Mouse (Mus musculus): ENCODE data around the gene Ern2. TPM values are rescaled to one million over a fixed set of nuclear protein-coding genes. Genes with fewer than 3 reads are reported as not detected.

The Ern2 gene
- polyA plus RNA-seq, 1 experiment from 2014 or later = 0.21 TPM

GRCm38 (mm10) chr7:122196771-122197170, 10.8 kb upstream of the Ern2 start:
- WGBS = 68% methylated on average over 9 of the region's 9 CpGs
- no peak overlapping the region for H3K9ac ChIP-seq (replicated peaks; ENCODE audit: low read depth)
- DNase-seq (ENCODE audit: low spot score) (no peak), ATAC-seq (no peak)
- no peaks in the 10 kb centered on the region for H3K27me3 ChIP-seq (replicated peaks; ENCODE audit: insufficient read depth, low read length)
- no peak overlapping the region for H3K4me3 ChIP-seq (ENCODE audit: low read depth, low read length)
- H3K4me2 ChIP-seq (replicated peaks; ENCODE audit: low read depth, low read length) = no peak overlapping the region
- H3K36me3 ChIP-seq (ENCODE audit: insufficient read depth, low read length) = no peaks in the 10 kb centered on the region
- H3K27ac ChIP-seq (ENCODE audit: low read length) = no peak overlapping the region
- H3K9me3 ChIP-seq (ENCODE audit: low read length) = no peaks in the 10 kb centered on the region
- no peaks in the 10 kb centered on the region for H3K4me1 ChIP-seq (ENCODE audit: insufficient read depth, low read depth, low read length)
- TF ChIP-seq CTCF (IDR thresholded peaks at IDR 0.05) = no peak
- TF ChIP-seq EP300 (IDR thresholded peaks at IDR 0.05) = no peak

GRCm38 (mm10) chr7:122193919-122194318, 7.9 kb upstream of the Ern2 start:
- TF ChIP-seq CTCF (IDR thresholded peaks at IDR 0.05) (peak; percentile 26; the same call in 1 of the 2 replicates), EP300 (IDR thresholded peaks at IDR 0.05) (no peak)
- no peaks in the 10 kb centered on the region for H3K36me3 ChIP-seq (ENCODE audit: insufficient read depth, low read length)

GRCm38 (mm10) chr7:122191097-122191496, 5.1 kb upstream of the Ern2 start:
- no peak for TF ChIP-seq CTCF (IDR thresholded peaks at IDR 0.05)
- TF ChIP-seq EP300 (IDR thresholded peaks at IDR 0.05) = no peak
- Histone ChIP-seq H3K9ac (replicated peaks; ENCODE audit: low read depth) (no peak overlapping the region), H3K27ac (ENCODE audit: low read length) (no peak overlapping the region), H3K4me2 (replicated peaks; ENCODE audit: low read depth, low read length) (no peak overlapping the region), H3K4me1 (ENCODE audit: insufficient read depth, low read depth, low read length) (no peaks in the 10 kb centered on the region), H3K36me3 (ENCODE audit: insufficient read depth, low read length) (no peaks in the 10 kb centered on the region), H3K4me3 (ENCODE audit: low read depth, low read length) (no peak overlapping the region), H3K27me3 (replicated peaks; ENCODE audit: insufficient read depth, low read length) (no peaks in the 10 kb centered on the region), H3K9me3 (ENCODE audit: low read length) (no peaks in the 10 kb centered on the region)
- WGBS = 65% methylated on average over 10 of the region's 10 CpGs
- DNase-seq (ENCODE audit: low spot score) = no peak
- no peak for ATAC-seq

More at GRCm38 (mm10) chr7:122193919-122194318, 7.9 kb upstream of the Ern2 start:
- Histone ChIP-seq H3K4me2 (replicated peaks; ENCODE audit: low read depth, low read length) (no peak overlapping the region), H3K9ac (replicated peaks; ENCODE audit: low read depth) (no peak overlapping the region), H3K27ac (ENCODE audit: low read length) (no peak overlapping the region), H3K4me3 (ENCODE audit: low read depth, low read length) (no peak overlapping the region), H3K9me3 (ENCODE audit: low read length) (no peaks in the 10 kb centered on the region), H3K27me3 (replicated peaks; ENCODE audit: insufficient read depth, low read length) (no peaks in the 10 kb centered on the region), H3K4me1 (ENCODE audit: insufficient read depth, low read depth, low read length) (no peaks in the 10 kb centered on the region)
- ATAC-seq (no peak), DNase-seq (ENCODE audit: low spot score) (no peak)

GRCm38 (mm10) chr7:122189484-122189883, 3.5 kb upstream of the Ern2 start:
- H3K9ac ChIP-seq (replicated peaks; ENCODE audit: low read depth) = no peak overlapping the region
- no peak; the same call in 1 of the 2 replicates for ATAC-seq

GRCm38 (mm10) chr7:122184569-122184968, 1.4 kb downstream of the Ern2 start:
- TF ChIP-seq CTCF (IDR thresholded peaks at IDR 0.05) (no peak), EP300 (IDR thresholded peaks at IDR 0.05) (no peak)
- Histone ChIP-seq H3K27ac (ENCODE audit: low read length) (no peak overlapping the region), H3K36me3 (ENCODE audit: insufficient read depth, low read length) (no peaks in the 10 kb centered on the region), H3K9me3 (ENCODE audit: low read length) (no peaks in the 10 kb centered on the region), H3K4me1 (ENCODE audit: insufficient read depth, low read depth, low read length) (no peaks in the 10 kb centered on the region), H3K4me2 (replicated peaks; ENCODE audit: low read depth, low read length) (no peak overlapping the region), H3K27me3 (replicated peaks; ENCODE audit: insufficient read depth, low read length) (no peaks in the 10 kb centered on the region), H3K9ac (replicated peaks; ENCODE audit: low read depth) (no peak overlapping the region), H3K4me3 (ENCODE audit: low read depth, low read length) (no peak overlapping the region)
- no peak for DNase-seq (ENCODE audit: low spot score)
- ATAC-seq = no peak
- WGBS = 44% methylated on average over 5 of the region's 5 CpGs

More at GRCm38 (mm10) chr7:122189484-122189883, 3.5 kb upstream of the Ern2 start:
- peak; percentile 56 for DNase-seq (ENCODE audit: low spot score)
- TF ChIP-seq CTCF (IDR thresholded peaks at IDR 0.05) = peak; percentile 86
- TF ChIP-seq EP300 (IDR thresholded peaks at IDR 0.05) = no peak
- H3K9me3 ChIP-seq (ENCODE audit: low read length) = no peaks in the 10 kb centered on the region
- H3K27ac ChIP-seq (ENCODE audit: low read length) = no peak overlapping the region
- no peaks in the 10 kb centered on the region for H3K4me1 ChIP-seq (ENCODE audit: insufficient read depth, low read depth, low read length)
- no peaks in the 10 kb centered on the region for H3K27me3 ChIP-seq (replicated peaks; ENCODE audit: insufficient read depth, low read length)
- no peak overlapping the region for H3K4me2 ChIP-seq (replicated peaks; ENCODE audit: low read depth, low read length)
- no peak overlapping the region for H3K4me3 ChIP-seq (ENCODE audit: low read depth, low read length)
- 25% methylated on average over 7 of the region's 7 CpGs for WGBS
- H3K36me3 ChIP-seq (ENCODE audit: insufficient read depth, low read length) = no peaks in the 10 kb centered on the region

GRCm38 (mm10) chr7:122180720-122181119, 5.3 kb downstream of the Ern2 start:
- WGBS = 80% methylated on average over 7 of the region's 7 CpGs
- no peak for ATAC-seq

GRCm38 (mm10) chr7:122171613-122172012, 14.4 kb downstream of the Ern2 start:
- no peaks in the 10 kb centered on the region for H3K27me3 ChIP-seq (replicated peaks; ENCODE audit: insufficient read depth, low read length)
- H3K27ac ChIP-seq (ENCODE audit: low read length) = no peak overlapping the region
- H3K9me3 ChIP-seq (ENCODE audit: low read length) = no peaks in the 10 kb centered on the region
- TF ChIP-seq EP300 (IDR thresholded peaks at IDR 0.05) (no peak), CTCF (IDR thresholded peaks at IDR 0.05) (no peak)
- DNase-seq (ENCODE audit: low spot score) = no peak
- no peak overlapping the region for H3K9ac ChIP-seq (replicated peaks; ENCODE audit: low read depth)
- H3K4me3 ChIP-seq (ENCODE audit: low read depth, low read length) = no peak overlapping the region
- no peaks in the 10 kb centered on the region for H3K4me1 ChIP-seq (ENCODE audit: insufficient read depth, low read depth, low read length)
- WGBS = 63% methylated on average over 10 of the region's 10 CpGs
- no peak overlapping the region for H3K4me2 ChIP-seq (replicated peaks; ENCODE audit: low read depth, low read length)
- no peak for ATAC-seq
- H3K36me3 ChIP-seq (ENCODE audit: insufficient read depth, low read length) = peaks cover 12% of the 10 kb centered on the region; the same call in 1 of the 2 replicates

More at GRCm38 (mm10) chr7:122180720-122181119, 5.3 kb downstream of the Ern2 start:
- no peak overlapping the region for H3K4me3 ChIP-seq (ENCODE audit: low read depth, low read length)
- TF ChIP-seq EP300 (IDR thresholded peaks at IDR 0.05) (no peak), CTCF (IDR thresholded peaks at IDR 0.05) (no peak)
- no peaks in the 10 kb centered on the region for H3K27me3 ChIP-seq (replicated peaks; ENCODE audit: insufficient read depth, low read length)
- H3K9ac ChIP-seq (replicated peaks; ENCODE audit: low read depth) = no peak overlapping the region
- no peak for DNase-seq (ENCODE audit: low spot score)
- no peaks in the 10 kb centered on the region for H3K9me3 ChIP-seq (ENCODE audit: low read length)
- H3K4me1 ChIP-seq (ENCODE audit: insufficient read depth, low read depth, low read length) = no peaks in the 10 kb centered on the region
- H3K27ac ChIP-seq (ENCODE audit: low read length) = no peak overlapping the region
- H3K36me3 ChIP-seq (ENCODE audit: insufficient read depth, low read length) = no peaks in the 10 kb centered on the region
- H3K4me2 ChIP-seq (replicated peaks; ENCODE audit: low read depth, low read length) = no peak overlapping the region
